Mouse (Mus musculus) kidney, adult 2 months (tissue): ENCODE measurements around the gene Fndc9.

Source experiments
- CTCF ChIP-seq: fragments of 200-500 bp; conservative IDR thresholded peaks from 2 replicates; pipeline ENCODE4 v1.5.1; 2011; ENCODE audit warnings: low read depth, mild to moderate bottlenecking, control low read depth, low read length, moderate library complexity, mixed read lengths; ENCODE audit not compliant: insufficient read depth, insufficient read length
- POLR2A ChIP-seq: fragments of 200-500 bp; IDR thresholded peaks from one replicate; pipeline ENCODE4 v1.6.1; 2011; ENCODE audit warnings: low read depth, low read length, control low read depth

GRCm38 (mm10) chr11:46213844-46214243 lies 21.5 kb upstream of the Fndc9 start:
- TF ChIP-seq POLR2A = no peak
- no peak for TF ChIP-seq CTCF
